Mouse (Mus musculus) thymus, adult 2 months (tissue): ENCODE results near the gene Mtor. TPM values are rescaled to one million over a fixed set of nuclear protein-coding genes. Genes with fewer than 3 reads are reported as not detected.
A peak's percentile ranks its signal among the peaks of the same experiment; 100 is the strongest.

Experiments
- DNase-seq: peaks from one replicate; pipeline ENCODE4 v3.0.0; 2021
- H3K27ac ChIP-seq: fragments of 200-500 bp; 2 replicates; pipeline ENCODE4 v1.5.1; 2012; ENCODE audit warnings: low read length, control low read depth; ENCODE audit not compliant: control insufficient read depth, insufficient read depth
- H3K27me3 ChIP-seq: fragments of 200-500 bp; 2 replicates; pipeline ENCODE4 v1.6.1; 2012; ENCODE audit warnings: mild to moderate bottlenecking, low read length, moderate library complexity, mixed read lengths; ENCODE audit not compliant: control insufficient read depth, insufficient read depth
- H3K36me3 ChIP-seq: fragments of 200-500 bp; 2 replicates; pipeline ENCODE4 v1.6.1; 2012; ENCODE audit warnings: mild to moderate bottlenecking, low read length, moderate library complexity; ENCODE audit not compliant: control insufficient read depth, insufficient read depth
- H3K4me1 ChIP-seq: fragments of 200-500 bp; replicated peaks from 2 replicates; pipeline ENCODE4 v1.6.1; 2012; ENCODE audit warnings: low read length; ENCODE audit not compliant: control insufficient read depth, insufficient read depth
- H3K4me3 ChIP-seq: fragments of 200-500 bp; 2 replicates; pipeline ENCODE4 v1.5.1; 2012; ENCODE audit warnings: mild to moderate bottlenecking, low read length, control low read depth, moderate library complexity; ENCODE audit not compliant: control insufficient read depth, insufficient read depth
- CTCF ChIP-seq: fragments of 200-500 bp; IDR thresholded peaks from 2 replicates; pipeline ENCODE4 v1.5.1; 2012; ENCODE audit warnings: mild to moderate bottlenecking, control low read depth, low read length, moderate library complexity, borderline replicate concordance; ENCODE audit not compliant: control insufficient read depth, poor library complexity, insufficient read depth; ENCODE audit errors: extremely low read depth
- POLR2A ChIP-seq: fragments of 200-500 bp; IDR thresholded peaks from 2 replicates; pipeline ENCODE4 v1.6.1; 2012; ENCODE audit warnings: mild to moderate bottlenecking, low read length, control low read depth, moderate library complexity; ENCODE audit not compliant: control insufficient read depth, poor library complexity, insufficient read depth; ENCODE audit errors: extremely low read depth
- WGBS: fragments of 180-500 bp; shearing (Covaris S2); methylation state at CpG from one replicate; pipeline ENCODE4 v1.1.7; 2018; 5-methylcytosine and 5-hydroxymethylcytosine counted together
- polyA plus RNA-seq: library from polyadenylated mRNA; depleted of rRNA; stranded (reverse); fragments of >200 nt; gene quantifications from 2 replicates; pipeline ENCODE4 v1.2.3, GENCODE M21; 2012

Mtor gene
- polyA plus RNA-seq, 1 experiment = 25.0 TPM

DNA sequence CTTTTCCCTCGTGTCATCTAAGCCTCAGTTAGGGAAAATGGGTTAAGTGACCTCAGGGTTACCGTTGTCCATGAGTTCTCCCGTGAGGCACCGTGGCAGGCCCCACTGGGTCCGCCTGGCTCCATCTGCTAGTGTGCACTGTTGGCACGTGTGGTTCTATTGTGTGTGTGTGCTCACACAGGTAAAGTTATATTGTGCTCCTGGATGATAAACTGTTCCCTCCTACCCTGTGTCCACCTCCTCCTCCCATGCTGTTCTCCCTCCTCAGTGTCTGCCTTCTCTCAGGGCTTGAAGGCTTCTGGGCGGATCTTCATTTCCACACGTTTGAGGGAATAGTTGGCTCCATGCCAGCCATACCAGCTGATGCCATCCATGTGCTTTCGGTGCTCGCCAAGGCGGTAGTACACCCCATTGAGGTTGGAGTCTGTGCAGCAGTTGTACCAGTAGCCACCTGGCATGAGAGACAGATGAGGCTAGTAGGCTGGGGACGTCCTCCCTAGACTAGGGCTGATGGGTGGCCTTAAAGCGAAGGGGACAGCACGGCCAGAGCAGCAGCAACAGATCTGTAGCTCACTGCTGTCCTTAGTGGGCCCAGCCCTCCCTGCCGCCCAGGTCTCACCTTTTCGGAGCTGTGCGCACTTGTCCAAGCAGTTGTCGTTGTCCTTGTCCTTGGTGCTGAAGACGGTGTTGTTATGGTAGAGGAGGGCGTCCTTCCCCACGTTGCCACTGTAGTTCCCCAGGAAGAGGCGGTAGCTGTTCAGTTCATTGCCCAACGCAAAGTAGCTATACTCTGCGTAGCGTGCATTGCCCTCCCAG, 47.7 kb downstream of the Mtor start:
- WGBS = 95% methylated on average over 25 of the region's 25 CpGs
- Histone ChIP-seq H3K36me3 (peaks cover 11% of the 10 kb centered on the region), H3K27ac (no peak overlapping the region), H3K4me1 (peaks cover 6% of the 10 kb centered on the region), H3K4me3 (no peak overlapping the region), H3K27me3 (no peaks in the 10 kb centered on the region)
- no peak for DNase-seq
- TF ChIP-seq CTCF (no peak), POLR2A (no peak)

- DNase-seq = no peak
- WGBS = 52% methylated on average over 4 of the region's 4 CpGs
Measured at GRCm38 (mm10) chr4:148500410-148500867, 52.0 kb downstream of the Mtor start, which contains the start of gene Angptl7. Gene Angptl7, minus strand, starts transcription at chr4:148500460.

GRCm38 (mm10) chr4:148504497-148504959, 56.1 kb downstream of the Mtor start:
- DNase-seq = no peak

More at GRCm38 (mm10) chr4:148500410-148500867, 52.0 kb downstream of the Mtor start, which contains the start of gene Angptl7:
- Histone ChIP-seq H3K36me3 (no peaks in the 10 kb centered on the region), H3K4me1 (peaks cover 6% of the 10 kb centered on the region), H3K4me3 (no peak within 1 kb of the TSS), H3K27me3 (no peaks in the 10 kb centered on the region), H3K27ac (no peak within 1 kb of the TSS)
- TF ChIP-seq POLR2A (no peak), CTCF (no peak)

DNA sequence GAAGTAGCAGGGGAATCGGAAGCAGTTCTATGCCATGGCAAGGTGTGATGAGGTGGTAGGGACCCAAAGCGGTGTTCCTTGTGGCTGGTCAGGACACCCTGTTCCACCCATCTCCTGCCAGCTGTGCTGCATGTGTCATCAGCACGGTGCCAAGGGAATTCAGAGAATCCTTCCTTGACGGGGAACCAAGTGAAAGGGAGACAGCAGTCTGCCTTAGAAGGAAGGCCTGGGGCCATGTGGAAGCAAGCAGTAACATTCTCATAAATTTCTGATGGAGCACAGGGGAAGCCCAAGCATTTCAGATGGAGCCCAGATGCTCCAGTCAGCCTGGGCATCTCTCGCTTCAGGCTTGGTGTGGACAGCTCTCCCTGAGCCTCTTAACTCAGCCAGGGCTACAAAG, 59.2 kb downstream of the Mtor start:
- 97% methylated on average over 5 of the region's 5 CpGs for WGBS
- DNase-seq = no peak
- Histone ChIP-seq H3K4me3 (no peak overlapping the region), H3K4me1 (peaks cover 13% of the 10 kb centered on the region), H3K36me3 (peaks cover 4% of the 10 kb centered on the region; the same call in 1 of the 2 replicates), H3K27me3 (no peaks in the 10 kb centered on the region), H3K27ac (no peak overlapping the region)
- TF ChIP-seq CTCF = no peak
- TF ChIP-seq POLR2A = no peak

More at GRCm38 (mm10) chr4:148504497-148504959, 56.1 kb downstream of the Mtor start:
- Histone ChIP-seq H3K27me3 (no peaks in the 10 kb centered on the region), H3K4me1 (peaks cover 10% of the 10 kb centered on the region), H3K36me3 (no peaks in the 10 kb centered on the region), H3K4me3 (no peak overlapping the region), H3K27ac (no peak overlapping the region)
- WGBS = 91% methylated on average over 8 of the region's 8 CpGs
- TF ChIP-seq POLR2A = no peak
- TF ChIP-seq CTCF = no peak

- Histone ChIP-seq H3K4me1 (peaks cover 13% of the 10 kb centered on the region), H3K4me3 (no peak overlapping the region), H3K27me3 (no peaks in the 10 kb centered on the region), H3K36me3 (peaks cover 4% of the 10 kb centered on the region; the same call in 1 of the 2 replicates), H3K27ac (no peak overlapping the region)
- WGBS = 98% methylated on average over 14 of the region's 14 CpGs
- no peak for DNase-seq
- TF ChIP-seq POLR2A = no peak
- no peak for TF ChIP-seq CTCF
Measured at GRCm38 (mm10) chr4:148508084-148508849, 59.9 kb downstream of the Mtor start.

DNA sequence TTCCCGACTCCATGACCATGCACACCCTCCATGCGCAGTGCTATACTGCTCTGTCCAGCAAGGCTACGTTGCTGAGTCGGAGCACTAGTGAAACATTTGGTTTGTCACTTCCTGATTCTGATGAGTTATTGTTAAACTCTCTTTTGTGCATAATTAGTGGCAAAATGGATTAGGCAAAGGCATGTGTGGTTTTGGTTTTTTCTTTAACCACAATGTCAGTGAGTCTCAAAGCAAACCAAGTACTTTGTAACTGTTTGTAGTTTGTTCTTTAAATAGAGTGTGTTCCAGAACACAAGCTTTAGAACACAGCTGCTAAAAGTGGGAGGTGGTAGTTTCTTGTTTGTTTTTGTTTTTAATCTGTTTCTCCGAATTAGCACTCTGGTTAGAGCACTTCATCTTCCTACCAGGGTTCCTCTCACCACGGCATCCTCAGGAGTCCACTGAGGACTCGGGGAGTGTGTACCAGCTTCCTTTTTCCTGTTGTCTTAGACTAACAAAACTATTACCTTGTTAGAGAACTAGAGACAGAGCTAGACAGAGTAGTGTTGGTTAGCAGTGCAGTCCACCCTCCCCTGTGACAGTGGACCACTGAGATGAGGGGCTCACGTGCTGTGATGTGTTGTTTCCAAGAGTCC, 61.2 kb downstream of the Mtor start:
- H3K4me1 ChIP-seq = peaks cover 13% of the 10 kb centered on the region
- 18% methylated on average over 8 of the region's 8 CpGs for WGBS
- H3K36me3 ChIP-seq = peaks cover 4% of the 10 kb centered on the region; the same call in 1 of the 2 replicates
- H3K27me3 ChIP-seq = no peaks in the 10 kb centered on the region
- H3K4me3 ChIP-seq = no peak overlapping the region
- no peak for DNase-seq
- no peak for TF ChIP-seq POLR2A
- TF ChIP-seq CTCF = no peak
- H3K27ac ChIP-seq = peak overlapping the region; percentile 38; the same call in 1 of the 2 replicates

- Histone ChIP-seq H3K27me3 (no peaks in the 10 kb centered on the region), H3K36me3 (peaks cover 4% of the 10 kb centered on the region; the same call in 1 of the 2 replicates), H3K4me3 (no peak overlapping the region), H3K4me1 (peaks cover 13% of the 10 kb centered on the region), H3K27ac (no peak overlapping the region)
- no peak for DNase-seq
- no peak for TF ChIP-seq CTCF
- no peak for TF ChIP-seq POLR2A
- WGBS = 97% methylated on average over 4 of the region's 4 CpGs
Measured at GRCm38 (mm10) chr4:148510691-148511090, 62.3 kb downstream of the Mtor start.
